Mouse (Mus musculus) frontal cortex, adult 2 months (tissue): ENCODE results near the gene Sirt3. TPM values are rescaled to one million over a fixed set of nuclear protein-coding genes. Genes with fewer than 3 reads are reported as not detected.
A peak's percentile ranks its signal among the peaks of the same experiment; 100 is the strongest.

Experiments
- DNase-seq, 2 experiments: peaks; one replicate each; pipeline ENCODE4 v3.0.0; 2022; ENCODE audit warnings: low spot score in 1 of 2; ENCODE audit errors: extremely low spot score in 1 of 2
- polyA plus RNA-seq: library from polyadenylated mRNA; depleted of rRNA; stranded (reverse); fragments of >200 nt; gene quantifications from 2 replicates; pipeline ENCODE4 v1.2.3, GENCODE M21; 2012

The Sirt3 gene
- polyA plus RNA-seq, 1 experiment, result 137 TPM

GRCm38 (mm10) chr7:140853386-140853785 lies 28.7 kb downstream of the Sirt3 start:
- no peak for DNase-seq

- DNase-seq, result no peak
These were observed 30.2 kb downstream of the Sirt3 start for GRCm38 (mm10) chr7:140851916-140852315.

- DNase-seq, result no peak
These were observed 33.5 kb downstream of the Sirt3 start for GRCm38 (mm10) chr7:140848591-140848990.

- DNase-seq, result no peak
These were observed 34.1 kb downstream of the Sirt3 start, which contains the start of gene Odf3 for GRCm38 (mm10) chr7:140847755-140848580. Odf3 (plus strand) TSS chr7:140847805.

- no peak for DNase-seq
These were observed 35.4 kb downstream of the Sirt3 start for GRCm38 (mm10) chr7:140846676-140847075.

GRCm38 (mm10) chr7:140845683-140846082 lies 36.4 kb downstream of the Sirt3 start:
- no peak for DNase-seq

- peak; percentile 65 to 95 for DNase-seq
These were observed 37.0 kb downstream of the Sirt3 start, which contains the start of gene Scgb1c1 for GRCm38 (mm10) chr7:140844905-140845665. Scgb1c1 (plus strand) TSS chr7:140845547.

GRCm38 (mm10) chr7:140843806-140844205 lies 38.3 kb downstream of the Sirt3 start:
- DNase-seq, result no peak

- no peak for DNase-seq
These were observed 41.1 kb downstream of the Sirt3 start for GRCm38 (mm10) chr7:140840750-140841735.

- DNase-seq, result no peak
These were observed 42.6 kb downstream of the Sirt3 start for GRCm38 (mm10) chr7:140839556-140839955.

- DNase-seq, result peak in 1 of 2 experiments; percentile 64
These were observed 45.6 kb downstream of the Sirt3 start for GRCm38 (mm10) chr7:140836243-140837115.

- no peak for DNase-seq
These were observed 46.4 kb downstream of the Sirt3 start for GRCm38 (mm10) chr7:140835758-140836087.

GRCm38 (mm10) chr7:140834968-140835757 lies 46.9 kb downstream of the Sirt3 start, which contains the start of gene Urah:
Urah (plus strand) TSS chr7:140835018.
- DNase-seq, result no peak

GRCm38 (mm10) chr7:140833341-140833740 lies 48.8 kb downstream of the Sirt3 start:
- DNase-seq, result no peak

GRCm38 (mm10) chr7:140831447-140831846 lies 50.7 kb downstream of the Sirt3 start:
- DNase-seq, result no peak

GRCm38 (mm10) chr7:140828171-140828881 lies 53.8 kb downstream of the Sirt3 start:
- peak; percentile 79 to 80 for DNase-seq

- DNase-seq, result no peak
These were observed 59.4 kb downstream of the Sirt3 start for GRCm38 (mm10) chr7:140822731-140823130.
